In the genomic region with DNA sequence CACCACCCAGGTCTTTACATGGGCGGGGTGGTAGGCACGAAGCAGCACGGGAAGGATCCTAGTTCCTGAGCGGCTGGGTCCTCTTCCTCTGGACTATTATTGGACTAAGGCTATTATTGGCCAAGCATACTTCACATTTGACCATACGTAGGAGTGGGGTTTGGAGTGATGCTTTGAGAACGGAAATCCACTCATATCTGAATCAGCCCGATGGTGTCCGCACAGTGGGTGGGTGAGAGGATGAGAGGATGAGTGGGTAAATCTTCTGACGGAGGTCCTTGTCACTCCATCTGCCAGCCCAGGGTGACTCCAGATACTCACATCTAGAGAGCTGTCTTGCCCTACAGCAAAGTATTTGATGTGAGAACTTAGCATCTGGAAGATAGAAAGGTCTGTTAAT, we compare ENCODE assay signal across 16 mouse cellular contexts.
"Had no signal": no experiment of that assay in that cellular context is flagged by ENCODE, and none has a peak within 500 bp of the region (broad histone marks: within the 10 kb centered on the region; RNA-seq: fewer than 3 reads in every experiment).

No protein-coding gene starts in this region.

- ATAC-seq: midbrain, embryonic 13.5 days; midbrain, embryonic 16.5 days had no signal

- H3K9ac ChIP-seq: liver, embryonic 14.5 days; lung, embryonic 14.5 days; midbrain, embryonic 13.5 days; neural tube, embryonic 13.5 days; neural tube, embryonic 15.5 days had no signal

- H3K4me3 ChIP-seq: midbrain, embryonic 13.5 days; myocyte; neural tube, embryonic 13.5 days; neural tube, embryonic 15.5 days had no signal

- H3K4me1 ChIP-seq: neural tube, embryonic 13.5 days; neural tube, embryonic 15.5 days had no signal

- H3K4me2 ChIP-seq: lung, embryonic 14.5 days; midbrain, embryonic 11.5 days; midbrain, embryonic 13.5 days; neural tube, embryonic 13.5 days; neural tube, embryonic 15.5 days had no signal

- H3K9me3 ChIP-seq: midbrain, embryonic 13.5 days; neural tube, embryonic 13.5 days; neural tube, embryonic 15.5 days had no signal

- H3K27ac ChIP-seq: liver, embryonic 14.5 days; midbrain, embryonic 13.5 days; neural tube, embryonic 13.5 days; neural tube, embryonic 15.5 days had no signal

- H3K36me3 ChIP-seq: midbrain, embryonic 13.5 days; neural tube, embryonic 13.5 days; neural tube, embryonic 15.5 days had no signal

- DNase-seq: lung, adult 18-20 months; lung, embryonic 14.5 days; lung, postnatal 10 days; lung, postnatal 4 days; retina, postnatal 1 day; right cerebral cortex, postnatal 14 days; right cerebral cortex, postnatal 4 days; spleen, adult 18-20 months; thymus, adult 18-20 months had no signal

- H3K27me3 ChIP-seq: midbrain, embryonic 13.5 days; neural tube, embryonic 13.5 days; neural tube, embryonic 15.5 days had no signal
